In the genomic region with DNA sequence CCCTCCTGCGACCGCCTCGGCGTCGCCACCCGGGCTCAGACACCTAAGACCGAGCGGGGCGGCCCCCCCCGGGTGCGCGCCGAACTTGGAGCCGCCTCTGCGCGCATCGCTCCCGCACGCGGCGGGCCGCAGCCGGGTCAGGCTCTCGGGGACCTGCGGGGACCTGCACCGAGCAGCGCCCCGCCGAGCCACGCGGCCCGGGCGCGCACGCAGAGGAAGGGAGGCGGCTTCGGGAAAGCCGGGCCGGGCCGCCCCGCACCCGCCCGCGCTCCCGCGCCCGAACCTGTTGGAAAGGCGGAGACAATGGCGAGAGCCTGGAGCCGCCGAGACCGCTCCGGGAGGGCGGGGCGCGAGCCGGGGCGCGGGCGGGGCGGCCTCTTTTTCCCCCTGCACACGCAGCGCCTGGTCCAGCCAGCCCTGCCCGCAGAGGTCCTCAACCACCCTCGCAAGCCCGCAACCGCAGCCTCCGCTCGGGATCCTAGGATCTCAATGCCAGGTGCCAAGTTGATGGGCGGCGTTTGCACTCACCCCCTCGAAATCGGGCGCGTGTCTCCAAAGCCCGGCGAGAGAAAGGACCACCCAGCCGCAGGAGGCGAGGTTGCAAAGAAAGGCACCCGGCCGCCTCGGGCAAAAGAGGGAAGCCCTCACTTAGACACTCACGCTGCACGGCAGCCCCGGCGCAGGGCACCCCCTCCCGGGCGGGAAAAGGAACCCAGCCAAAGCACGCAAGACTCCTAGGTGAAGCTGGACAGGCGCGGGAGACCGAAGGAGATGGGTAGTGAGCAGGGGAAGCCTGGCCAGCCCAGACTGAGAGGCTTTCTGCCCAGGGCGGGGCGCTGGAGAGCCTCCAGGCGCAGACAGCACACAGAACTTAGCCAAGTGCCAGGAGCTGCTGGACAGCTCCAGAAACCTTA, we compare ENCODE assay signal across 8 mouse cellular contexts. TPM values are rescaled to one million over a fixed set of nuclear protein-coding genes. Genes with fewer than 3 reads are reported as not detected.
DNase-seq lines count a peak whose midpoint lies in the region; ATAC-seq lines count a peak whose summit lies in the region.

A gene (minus strand): TSS at position 612 of the 914 bp plus-strand sequence.

- peak; percentile 87 for ATAC-seq in kidney, embryonic 15.5 days (replicated peaks; ENCODE audit: low FRiP score)
- ATAC-seq in forebrain, embryonic 13.5 days = peak; percentile 86
- ATAC-seq in intestine, embryonic 14.5 days (replicated peaks; ENCODE audit: low FRiP score, low TSS enrichment, low read depth) = peak; percentile 71
- ATAC-seq in limb, embryonic 15.5 days (ENCODE audit: insufficient number of reproducible peaks, low FRiP score, low TSS enrichment, low read depth) = 0 out of 2 replicates have a peak, but pooled peaks have one; percentile 30
- no peak for ATAC-seq in CD4-positive, CD25-positive, alpha-beta regulatory T cell, adult 4 months

- H3K27me3 ChIP-seq in kidney, embryonic 15.5 days = peaks cover 42% of the 10 kb centered on the region
- no peaks in the 10 kb centered on the region for H3K27me3 ChIP-seq in forebrain, embryonic 13.5 days
- H3K27me3 ChIP-seq in intestine, embryonic 14.5 days (replicated peaks; ENCODE audit: control insufficient read depth, insufficient read depth, low read length) = peaks cover 40% of the 10 kb centered on the region
- H3K27me3 ChIP-seq in limb, embryonic 15.5 days = peaks cover 37% of the 10 kb centered on the region

- H3K9me3 ChIP-seq in kidney, embryonic 15.5 days (replicated peaks) = no peaks in the 10 kb centered on the region
- no peaks in the 10 kb centered on the region for H3K9me3 ChIP-seq in forebrain, embryonic 13.5 days (replicated peaks)
- no peaks in the 10 kb centered on the region for H3K9me3 ChIP-seq in intestine, embryonic 14.5 days (ENCODE audit: control insufficient read depth, low read length)
- H3K9me3 ChIP-seq in limb, embryonic 15.5 days = no peaks in the 10 kb centered on the region

- H3K4me1 ChIP-seq in kidney, embryonic 15.5 days = peaks cover 22% of the 10 kb centered on the region
- H3K4me1 ChIP-seq in forebrain, embryonic 13.5 days = peaks cover 23% of the 10 kb centered on the region
- 0 out of 2 replicates have a peak, but pooled peaks cover 5% of the 10 kb centered on the region for H3K4me1 ChIP-seq in intestine, embryonic 14.5 days (replicated peaks; ENCODE audit: control insufficient read depth, insufficient read depth, low read length)
- peaks cover 22% of the 10 kb centered on the region for H3K4me1 ChIP-seq in limb, embryonic 15.5 days

- peak within 1 kb of the TSS; percentile 60 for H3K4me3 ChIP-seq in kidney, embryonic 15.5 days (replicated peaks)
- H3K4me3 ChIP-seq in forebrain, embryonic 13.5 days = peak within 1 kb of the TSS; percentile 75
- peak within 1 kb of the TSS; percentile 57 for H3K4me3 ChIP-seq in intestine, embryonic 14.5 days (ENCODE audit: low read depth, low read length)
- H3K4me3 ChIP-seq in limb, embryonic 15.5 days = peak within 1 kb of the TSS; percentile 53

- peak within 1 kb of the TSS; percentile 99 for H3K4me2 ChIP-seq in kidney, embryonic 15.5 days
- H3K4me2 ChIP-seq in forebrain, embryonic 13.5 days = peak within 1 kb of the TSS; percentile 91
- H3K4me2 ChIP-seq in intestine, embryonic 14.5 days (ENCODE audit: low read length) = peak within 1 kb of the TSS; percentile 97
- H3K4me2 ChIP-seq in limb, embryonic 15.5 days = peak within 1 kb of the TSS; percentile 99

- H3K27ac ChIP-seq in kidney, embryonic 15.5 days = no peak within 1 kb of the TSS
- H3K27ac ChIP-seq in forebrain, embryonic 13.5 days = peak within 1 kb of the TSS; percentile 83
- H3K27ac ChIP-seq in intestine, embryonic 14.5 days (ENCODE audit: low read depth) = no peak within 1 kb of the TSS
- no peak within 1 kb of the TSS for H3K27ac ChIP-seq in limb, embryonic 15.5 days

- under 1% methylated on average over 85 of the region's 95 CpGs for WGBS in kidney, embryonic 15.5 days
- under 1% methylated on average over 76 of the region's 95 CpGs for WGBS in forebrain, embryonic 13.5 days
- under 1% methylated on average over 81 of the region's 95 CpGs for WGBS in intestine, embryonic 14.5 days
- WGBS in limb, embryonic 15.5 days = under 1% methylated on average over 85 of the region's 95 CpGs

- no peaks in the 10 kb centered on the region for H3K36me3 ChIP-seq in kidney, embryonic 15.5 days
- H3K36me3 ChIP-seq in forebrain, embryonic 13.5 days (ENCODE audit: poor library complexity, severe bottlenecking) = no peaks in the 10 kb centered on the region
- no peaks in the 10 kb centered on the region for H3K36me3 ChIP-seq in intestine, embryonic 14.5 days (ENCODE audit: control insufficient read depth, insufficient read depth, low read length)
- no peaks in the 10 kb centered on the region for H3K36me3 ChIP-seq in limb, embryonic 15.5 days

- peak within 1 kb of the TSS; percentile 35; the same call in 1 of the 2 replicates for H3K9ac ChIP-seq in kidney, embryonic 15.5 days
- peak within 1 kb of the TSS; percentile 89 for H3K9ac ChIP-seq in forebrain, embryonic 13.5 days
- peak within 1 kb of the TSS; percentile 25 for H3K9ac ChIP-seq in intestine, embryonic 14.5 days (ENCODE audit: low read length)
- peak within 1 kb of the TSS; percentile 14; the same call in 1 of the 2 replicates for H3K9ac ChIP-seq in limb, embryonic 15.5 days

- DNase-seq in kidney, adult 8-10 months = no peak
- DNase-seq in cerebellum, adult 11 months = peak; percentile 88
- peak; percentile 82 for DNase-seq in intestine, embryonic 14.5 days (ENCODE audit: low spot score)
- DNase-seq in right cerebral cortex, adult 18-20 months = peak; percentile 81

RNA-seq across cellular contexts. Expression of the gene that starts here (rescaled TPM):
- polyA plus RNA-seq in kidney, embryonic 15.5 days (2015; fragmentation: Nextera tagmentation; extraction: Ambion mirVana) = 12.3 and 12.7 TPM in 2 replicates
- polyA plus RNA-seq in forebrain, embryonic 13.5 days (2015; fragmentation: Nextera tagmentation; extraction: Ambion mirVana) = 124 and 150 TPM in 2 replicates
- 21.0 and 24.5 TPM in 2 replicates for polyA plus RNA-seq in intestine, embryonic 14.5 days (2014; fragmentation: Nextera tagmentation; extraction: Ambion mirVana)
- polyA plus RNA-seq in limb, embryonic 15.5 days (2015; fragmentation: Nextera tagmentation; extraction: Ambion mirVana) = 18.1 and 21.4 TPM in 2 replicates
- polyA plus RNA-seq in CD4-positive, CD25-positive, alpha-beta regulatory T cell, adult 4 months (2017; shearing (Covaris generic)) = not detected

Comparison
In these comparisons a context has a peak if more than half of its experiments do, and no peak if none do; other contexts are left out.
1. RNA of the gene that starts here (polyA plus RNA-seq): 124 to 150 TPM in forebrain, embryonic 13.5 days, 18.1 to 21.4 TPM in limb, embryonic 15.5 days, 21.0 to 24.5 TPM in intestine, embryonic 14.5 days and 12.3 to 12.7 TPM in kidney, embryonic 15.5 days; not detected in CD4-positive, CD25-positive, alpha-beta regulatory T cell, adult 4 months; every median in the first group is over 10 times any median in the second.
2. H3K9ac ChIP-seq: peak in every context shown above with its lines; median percentile 89 in forebrain, embryonic 13.5 days; 35 in kidney, embryonic 15.5 days; 25 in intestine, embryonic 14.5 days; 14 in limb, embryonic 15.5 days.
3. DNase-seq: peak in cerebellum, adult 11 months (single experiment), intestine, embryonic 14.5 days (single experiment) and right cerebral cortex, adult 18-20 months (single experiment); none in kidney, adult 8-10 months (0 of 2).
4. Peak in every context shown above with its lines, with median percentiles within 50 percentile points of each other: H3K4me2 ChIP-seq and H3K4me3 ChIP-seq.